Mouse (Mus musculus): ENCODE results near the gene Mup19.
"Not testable (repeated sequence)": the region's sequence is repeated elsewhere in the genome, so short reads cannot be mapped to it uniquely, and the experiment has no call there.

DNA sequence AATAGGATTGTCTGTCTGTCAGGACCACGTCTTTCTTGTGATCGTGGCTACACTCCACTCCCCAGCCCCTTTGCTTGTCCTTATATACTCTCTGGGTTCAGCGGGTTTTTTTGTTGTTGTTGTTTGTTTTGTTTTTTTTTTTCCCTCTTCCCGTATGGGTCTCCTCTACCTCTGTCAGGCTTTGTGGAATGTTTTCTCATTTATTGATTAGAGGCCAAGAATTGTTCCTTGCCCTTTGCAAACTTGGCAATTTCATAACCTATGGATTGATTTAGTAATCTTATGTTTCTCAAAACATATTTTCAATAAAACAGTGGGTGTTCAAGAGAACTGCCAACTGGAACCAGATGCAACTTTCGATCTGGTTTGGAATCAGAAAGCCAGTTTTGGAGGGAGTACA is at the start of gene Mup19:
- TF ChIP-seq CTCF, POLR2A (IDR thresholded peaks at IDR 0.05; ENCODE audit: extremely low read depth, insufficient read depth, low read length): not testable (repeated sequence)

Measured in cortical plate, adult 2 months (tissue).